Mouse (Mus musculus) ES-Bruce4 (cell line): ENCODE measurements around the gene Auts2.

Experiments used
- CTCF ChIP-seq: IDR thresholded peaks from one replicate; pipeline ENCODE4 v1.8.1; 2011; ENCODE audit warnings: low read depth, low read length
- EP300 ChIP-seq: IDR thresholded peaks from 2 replicates; pipeline ENCODE4 v1.6.1; 2011; ENCODE audit warnings: low read depth, low read length; ENCODE audit not compliant: insufficient read depth
- POLR2A ChIP-seq: IDR thresholded peaks from one replicate; pipeline ENCODE4 v1.8.1; 2011; ENCODE audit warnings: low read length; ENCODE audit not compliant: insufficient read depth

GRCm38 (mm10) chr5:132467364-132467743 lies 75.8 kb downstream of the Auts2 start:
- TF ChIP-seq POLR2A, result no peak
- no peak for TF ChIP-seq CTCF
- no peak for TF ChIP-seq EP300
